Mouse (Mus musculus) hindbrain, embryonic 11.5 days (tissue): ENCODE results near the gene Acsbg2. TPM values are rescaled to one million over a fixed set of nuclear protein-coding genes. Genes with fewer than 3 reads are reported as not detected.

Source experiments
- polyA plus RNA-seq: library from polyadenylated mRNA; unstranded; fragments of >200 nt; fragmentation: Nextera tagmentation; extraction: Ambion mirVana; gene quantifications from 2 replicates; pipeline ENCODE4 v1.2.1, GENCODE M21; 2014

The Acsbg2 gene
- polyA plus RNA-seq, 1 experiment from 2014 or later = not detected

Other genes starting within 250 kb of the Acsbg2 start
- 43.7 and 45.4 TPM in 2 replicates for gene Lonp1, start 247.6 kb downstream of the Acsbg2 start, polyA plus RNA-seq
- 0.56 and 0.86 TPM in 2 replicates for gene Catsperd, start 246.3 kb downstream of the Acsbg2 start, polyA plus RNA-seq
- gene Ranbp3, start 201.2 kb downstream of the Acsbg2 start, polyA plus RNA-seq = 94.2 and 104 TPM in 2 replicates
- 363 and 381 TPM in 2 replicates for gene Ndufa11, start 156.7 kb downstream of the Acsbg2 start, polyA plus RNA-seq
- 15.6 and 18.1 TPM in 2 replicates for gene Vmac, start 156.4 kb downstream of the Acsbg2 start, polyA plus RNA-seq
- 4.4 and 4.6 TPM in 2 replicates for gene Nrtn, start 116.9 kb downstream of the Acsbg2 start, polyA plus RNA-seq
- 30.3 and 35.4 TPM in 2 replicates for gene Dus3l, start 109.7 kb downstream of the Acsbg2 start, polyA plus RNA-seq
- 0.49 and 0.71 TPM in 2 replicates for gene Prr22, start 104.2 kb downstream of the Acsbg2 start, polyA plus RNA-seq
- gene Rfx2, start 43.4 kb downstream of the Acsbg2 start, polyA plus RNA-seq = 6.4 and 6.7 TPM in 2 replicates
- gene 1700061G19Rik, start 1.0 kb upstream of the Acsbg2 start, polyA plus RNA-seq = 0.25 and 0.26 TPM in 2 replicates
- 26.0 and 32.2 TPM in 2 replicates for gene Mllt1, start 61.0 kb upstream of the Acsbg2 start, polyA plus RNA-seq
- gene Acer1, start 107.7 kb upstream of the Acsbg2 start, polyA plus RNA-seq = not detected in 2 replicates
- 146 and 152 TPM in 2 replicates for gene Clpp, start 115.9 kb upstream of the Acsbg2 start, polyA plus RNA-seq
- gene Alkbh7, start 122.9 kb upstream of the Acsbg2 start, polyA plus RNA-seq = 32.4 and 33.0 TPM in 2 replicates
- 0.36 TPM in 1 of 2 replicates, not detected in the other for gene Pspn, start 125.6 kb upstream of the Acsbg2 start, polyA plus RNA-seq
- 65.6 and 76.7 TPM in 2 replicates for gene Gtf2f1, start 136.8 kb upstream of the Acsbg2 start, polyA plus RNA-seq
- 0.33 TPM in 1 of 2 replicates, not detected in the other for gene Gm17949, start 137.0 kb upstream of the Acsbg2 start, polyA plus RNA-seq
- gene Khsrp, start 157.1 kb upstream of the Acsbg2 start, polyA plus RNA-seq = 40.3 and 42.7 TPM in 2 replicates
- not detected in 2 replicates for gene Slc25a41, start 167.2 kb upstream of the Acsbg2 start, polyA plus RNA-seq
- gene Crb3, start 184.7 kb upstream of the Acsbg2 start, polyA plus RNA-seq = 2.1 and 3.6 TPM in 2 replicates
- gene Slc25a23, start 185.4 kb upstream of the Acsbg2 start, polyA plus RNA-seq = 14.1 and 16.0 TPM in 2 replicates
- gene Dennd1c, start 204.1 kb upstream of the Acsbg2 start, polyA plus RNA-seq = 2.9 and 3.8 TPM in 2 replicates
- gene Tubb4a, start 213.3 kb upstream of the Acsbg2 start, polyA plus RNA-seq = 165 and 191 TPM in 2 replicates
- 6.3 and 7.6 TPM in 2 replicates for gene Tnfsf9, start 230.9 kb upstream of the Acsbg2 start, polyA plus RNA-seq